Mouse (Mus musculus) myocyte (in vitro differentiated cells): ENCODE measurements around the gene Orc2. TPM values are rescaled to one million over a fixed set of nuclear protein-coding genes. Genes with fewer than 3 reads are reported as not detected.

Source experiments
- H3K27me3 ChIP-seq: one replicate; pipeline ENCODE4 v1.6.1; 2011; ENCODE audit not compliant: control insufficient read depth, insufficient read depth, insufficient read length
- H3K36me3 ChIP-seq: one replicate; pipeline ENCODE4 v1.6.1; 2011; ENCODE audit not compliant: control insufficient read depth, insufficient read depth
- H3K4me2 ChIP-seq: one replicate; pipeline ENCODE4 v1.6.1; 2011; ENCODE audit warnings: low read depth, control low read depth
- H3K4me3 ChIP-seq: one replicate; pipeline ENCODE4 v1.5.1; 2011; ENCODE audit warnings: mild to moderate bottlenecking, control low read depth, moderate library complexity
- H3K79me2 ChIP-seq: one replicate; pipeline ENCODE4 v1.6.1; 2011; ENCODE audit not compliant: control insufficient read depth, insufficient read depth
- H3ac ChIP-seq: one replicate; pipeline ENCODE4 v1.6.1; 2011; ENCODE audit not compliant: control insufficient read depth, insufficient read length
- CEBPB ChIP-seq: IDR thresholded peaks from 2 replicates; pipeline ENCODE4 v1.6.1; 2011; ENCODE audit warnings: mild to moderate bottlenecking, moderate library complexity; ENCODE audit not compliant: poor library complexity, insufficient read depth, severe bottlenecking
- E2F4 ChIP-seq: IDR thresholded peaks from one replicate; pipeline ENCODE4 v1.6.1; 2011; ENCODE audit warnings: mild to moderate bottlenecking, control low read depth, moderate library complexity; ENCODE audit not compliant: insufficient read depth
- MAX ChIP-seq: IDR thresholded peaks from one replicate; pipeline ENCODE4 v1.6.1; 2011; ENCODE audit warnings: low read depth, mild to moderate bottlenecking, control low read depth
- MYOD1 ChIP-seq, 3 experiments: IDR thresholded peaks; one replicate each; pipeline ENCODE4 v1.6.1; 2011; ENCODE audit warnings: control low read depth in 2 of 3, low read depth in 2 of 3, mild to moderate bottlenecking in 2 of 3, moderate library complexity in 1 of 3; ENCODE audit not compliant: insufficient read length in 2 of 3, control insufficient read depth in 1 of 3
- MYOG ChIP-seq, 3 experiments: IDR thresholded peaks; one replicate each; pipeline ENCODE4 v1.6.1; 2011; ENCODE audit warnings: control low read depth in 2 of 3, low read depth in 2 of 3, mild to moderate bottlenecking in 2 of 3; ENCODE audit not compliant: insufficient read length in 2 of 3, control insufficient read depth in 1 of 3, insufficient read depth in 1 of 3
- POLR2A ChIP-seq: IDR thresholded peaks from one replicate; pipeline ENCODE4 v1.6.1; 2011; ENCODE audit warnings: low read depth, mild to moderate bottlenecking, control low read depth, moderate library complexity; ENCODE audit not compliant: insufficient read length
- POLR2AphosphoS2 ChIP-seq: IDR thresholded peaks from one replicate; pipeline ENCODE4 v1.6.1; 2011; ENCODE audit warnings: low read depth, control low read depth; ENCODE audit not compliant: insufficient read length
- REST ChIP-seq: IDR thresholded peaks from one replicate; pipeline ENCODE4 v1.6.1; 2011; ENCODE audit warnings: mild to moderate bottlenecking, control low read depth, moderate library complexity; ENCODE audit not compliant: insufficient read depth, insufficient read length
- SRF ChIP-seq: IDR thresholded peaks from one replicate; pipeline ENCODE4 v1.6.1; 2011; ENCODE audit warnings: low read depth; ENCODE audit not compliant: control insufficient read depth, insufficient read length
- TCF12 ChIP-seq: IDR thresholded peaks from one replicate; pipeline ENCODE4 v1.6.1; 2011; ENCODE audit warnings: mild to moderate bottlenecking, control low read depth; ENCODE audit not compliant: poor library complexity, insufficient read depth, severe bottlenecking
- TCF3 ChIP-seq: IDR thresholded peaks from one replicate; pipeline ENCODE4 v1.6.1; 2011; ENCODE audit warnings: low read depth, control low read depth; ENCODE audit not compliant: insufficient read length
- USF1 ChIP-seq: IDR thresholded peaks from one replicate; pipeline ENCODE4 v1.6.1; 2011; ENCODE audit warnings: low read depth, mild to moderate bottlenecking, control low read depth, moderate library complexity
- polyA plus RNA-seq: library from polyadenylated mRNA; unstranded; fragments of >200 nt; fragmentation: generic; extraction: Trizol; gene quantifications from one replicate; pipeline ENCODE4 v1.2.1, GENCODE M21; 2012; ENCODE audit warnings: missing spikeins

Gene Orc2
- polyA plus RNA-seq, 1 experiment: 11.5 TPM

DNA sequence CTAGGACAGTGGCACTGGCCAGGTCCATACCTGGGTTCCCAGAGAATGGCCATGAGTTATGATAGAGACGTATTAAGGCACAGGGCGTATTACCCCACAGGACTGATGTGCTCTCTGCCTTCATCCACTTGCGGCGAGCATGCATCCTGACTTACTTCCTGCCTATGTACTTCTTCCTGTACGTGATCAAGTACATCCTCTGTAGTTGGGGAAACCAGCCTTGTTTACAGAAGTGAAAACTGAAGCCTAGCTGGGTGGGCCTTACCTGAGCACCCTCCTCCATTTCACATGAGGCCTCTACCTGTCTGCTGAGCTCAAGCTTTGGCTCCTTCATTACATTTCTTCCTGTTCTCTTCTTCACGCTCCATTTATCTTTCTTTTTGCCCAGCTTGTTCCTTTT is 50.6 kb downstream of the Orc2 start:
- peaks cover 5% of the 10 kb centered on the region for H3K79me2 ChIP-seq
- no peak overlapping the region for H3K4me3 ChIP-seq
- no peaks in the 10 kb centered on the region for H3K27me3 ChIP-seq
- no peak overlapping the region for H3K4me2 ChIP-seq
- no peak overlapping the region for H3ac ChIP-seq
- H3K36me3 ChIP-seq: peaks cover 41% of the 10 kb centered on the region
- TF ChIP-seq MYOD1 (IDR thresholded peaks at IDR 0.05; ENCODE audit: control insufficient read depth in 1 of 3, insufficient read length in 2 of 3, low read depth in 2 of 3): no peak
- TF ChIP-seq SRF: no peak
- no peak for TF ChIP-seq E2F4
- TF ChIP-seq CEBPB: no peak

- TF ChIP-seq REST: no peak
- TF ChIP-seq CEBPB: no peak
- no peak for TF ChIP-seq MYOD1 (IDR thresholded peaks at IDR 0.05; ENCODE audit: control insufficient read depth in 1 of 3, insufficient read length in 2 of 3, low read depth in 2 of 3)
- TF ChIP-seq USF1: no peak
- TF ChIP-seq E2F4: no peak
- no peak for TF ChIP-seq MAX
- no peak for TF ChIP-seq SRF
- TF ChIP-seq POLR2A: no peak
- no peak for TF ChIP-seq MYOG (IDR thresholded peaks at IDR 0.05; ENCODE audit: control insufficient read depth in 1 of 3, insufficient read depth in 1 of 3, insufficient read length in 2 of 3, low read depth in 2 of 3)
- TF ChIP-seq POLR2AphosphoS2: no peak
- no peak for TF ChIP-seq TCF3
- TF ChIP-seq TCF12: no peak
- Histone ChIP-seq H3K79me2 (peaks cover 42% of the 10 kb centered on the region), H3ac (no peak overlapping the region), H3K4me2 (no peak overlapping the region), H3K4me3 (no peak overlapping the region), H3K27me3 (no peaks in the 10 kb centered on the region), H3K36me3 (peaks cover 20% of the 10 kb centered on the region)
These were observed 56.5 kb downstream of the Orc2 start for GRCm38 (mm10) chr1:58448396-58448795.

GRCm38 (mm10) chr1:58447766-58448165 is 57.1 kb downstream of the Orc2 start:
- H3K79me2 ChIP-seq: peaks cover 42% of the 10 kb centered on the region
- no peak overlapping the region for H3K4me3 ChIP-seq
- H3K36me3 ChIP-seq: peaks cover 14% of the 10 kb centered on the region
- TF ChIP-seq E2F4: no peak
- no peak for TF ChIP-seq CEBPB
- TF ChIP-seq POLR2AphosphoS2: no peak
- no peak for TF ChIP-seq REST
- no peak for TF ChIP-seq MYOG (IDR thresholded peaks at IDR 0.05; ENCODE audit: control insufficient read depth in 1 of 3, insufficient read depth in 1 of 3, insufficient read length in 2 of 3, low read depth in 2 of 3)
- TF ChIP-seq TCF3: no peak
- no peak for TF ChIP-seq MAX
- TF ChIP-seq USF1: no peak
- TF ChIP-seq POLR2A: no peak
- no peak for TF ChIP-seq SRF
- TF ChIP-seq MYOD1 (IDR thresholded peaks at IDR 0.05; ENCODE audit: control insufficient read depth in 1 of 3, insufficient read length in 2 of 3, low read depth in 2 of 3): no peak
- TF ChIP-seq TCF12: no peak
- H3K4me2 ChIP-seq: no peak overlapping the region
- H3K27me3 ChIP-seq: no peaks in the 10 kb centered on the region
- H3ac ChIP-seq: no peak overlapping the region

DNA sequence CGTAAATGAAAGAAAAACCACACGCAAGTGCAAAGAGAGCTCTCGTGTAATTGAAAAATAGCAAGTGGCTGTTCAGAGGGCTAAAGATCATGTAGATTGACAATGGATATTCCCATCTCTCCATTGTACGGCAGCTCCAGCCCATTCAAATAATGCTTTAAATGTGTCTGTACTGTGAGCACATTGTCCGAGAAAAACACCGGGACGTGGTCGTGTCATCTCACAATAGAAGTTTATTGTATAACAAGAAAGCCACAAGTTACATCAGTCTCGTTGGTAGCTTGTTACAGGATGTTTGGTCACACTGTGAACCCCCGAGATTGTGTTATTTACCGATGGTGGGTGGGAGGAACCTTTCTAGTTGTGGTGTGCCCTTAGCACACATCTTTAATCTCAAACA is 59.0 kb downstream of the Orc2 start:
- peak overlapping the region; percentile 93 for H3K4me3 ChIP-seq
- H3ac ChIP-seq: peak overlapping the region; percentile 64
- no peaks in the 10 kb centered on the region for H3K27me3 ChIP-seq
- TF ChIP-seq TCF3 (no peak), MYOD1 (IDR thresholded peaks at IDR 0.05; ENCODE audit: control insufficient read depth in 1 of 3, insufficient read length in 2 of 3, low read depth in 2 of 3) (no peak), E2F4 (no peak)
- H3K79me2 ChIP-seq: peaks cover 42% of the 10 kb centered on the region
- H3K36me3 ChIP-seq: peaks cover 9% of the 10 kb centered on the region
- H3K4me2 ChIP-seq: peak overlapping the region; percentile 78

GRCm38 (mm10) chr1:58445143-58445722 is 59.7 kb downstream of the Orc2 start, which contains the start of the genes Nif3l1 and Ppil3:
Nif3l1 (plus strand) TSS chr1:58445151.
Ppil3 (minus strand) TSS chr1:58445486.
- Histone ChIP-seq H3K4me2 (peak within 1 kb of the TSS; percentile 85), H3K27me3 (no peaks in the 10 kb centered on the region), H3K79me2 (peaks cover 42% of the 10 kb centered on the region), H3K4me3 (peak within 1 kb of the TSS; percentile 93), H3ac (peak within 1 kb of the TSS; percentile 64), H3K36me3 (peaks cover 8% of the 10 kb centered on the region)
- TF ChIP-seq MAX (no peak), POLR2A (peak; percentile 57), MYOG (IDR thresholded peaks at IDR 0.05; ENCODE audit: control insufficient read depth in 1 of 3, insufficient read depth in 1 of 3, insufficient read length in 2 of 3, low read depth in 2 of 3) (peak in 1 of 3 experiments; percentile 31), POLR2AphosphoS2 (peak; percentile 68), CEBPB (no peak), MYOD1 (IDR thresholded peaks at IDR 0.05; ENCODE audit: control insufficient read depth in 1 of 3, insufficient read length in 2 of 3, low read depth in 2 of 3) (peak in 1 of 3 experiments; percentile 17)
